Mouse (Mus musculus): ENCODE measurements at regions not wholly inside any gene's neighbourhood (a gene's known extent, or its start where the extent isn't known, plus 50 kb on each side); places are given as distances from the start of the nearest gene placed in this dataset.

DNA sequence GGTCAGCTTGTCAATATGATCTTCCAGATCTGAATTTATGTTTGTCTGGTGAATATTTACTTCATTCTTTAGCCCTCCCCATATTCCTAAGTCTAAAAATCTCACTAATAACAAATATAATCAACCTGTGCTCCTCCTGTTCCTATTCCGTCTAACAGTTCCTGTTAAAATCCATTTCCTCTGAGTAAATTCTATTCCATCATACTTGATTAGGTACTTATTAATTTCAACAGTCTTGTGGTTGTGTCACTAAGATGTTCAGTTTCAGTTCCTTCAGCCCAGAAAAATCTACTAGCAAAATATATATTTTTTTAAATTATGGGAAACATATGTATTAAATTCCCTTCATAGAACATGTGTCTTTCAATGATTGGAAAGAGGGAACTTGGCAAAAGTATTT lies 52.2 kb upstream of the Rap2b start:
- TF ChIP-seq CEBPB (IDR thresholded peaks at IDR 0.05; ENCODE audit: low read depth) (no peak), MAX (IDR thresholded peaks at IDR 0.05) (no peak), USF1 (IDR thresholded peaks at IDR 0.05; ENCODE audit: low read depth) (no peak), MYOD1 (IDR thresholded peaks at IDR 0.05; ENCODE audit: control insufficient read depth, insufficient read length, low read depth) (no peak), FOSL1 (IDR thresholded peaks at IDR 0.05; ENCODE audit: insufficient read depth, low read length, poor library complexity, severe bottlenecking) (no peak), MYOG (IDR thresholded peaks at IDR 0.05; ENCODE audit: control insufficient read depth, extremely low read depth, insufficient read length) (no peak)
- H3K79me3 ChIP-seq (ENCODE audit: low read depth): no peaks in the 10 kb centered on the region
- no peak overlapping the region for H3K4me3 ChIP-seq (ENCODE audit: insufficient read depth, poor library complexity, severe bottlenecking)
- no peaks in the 10 kb centered on the region for H3K79me2 ChIP-seq (ENCODE audit: control insufficient read depth, insufficient read depth)
- no peaks in the 10 kb centered on the region for H3K27me3 ChIP-seq (ENCODE audit: control insufficient read depth, insufficient read depth, insufficient read length)
- no peaks in the 10 kb centered on the region for H3K36me3 ChIP-seq (ENCODE audit: control insufficient read depth, insufficient read depth)
- H3ac ChIP-seq (ENCODE audit: control insufficient read depth, insufficient read length, low read depth): no peak overlapping the region
